Mouse (Mus musculus): Measurements from ENCODE around the gene Ralbp1. TPM values are rescaled to one million over a fixed set of nuclear protein-coding genes. Genes with fewer than 3 reads are reported as not detected.

Gene Ralbp1
- total RNA-seq, 2 experiments from 2014 or later: 39.4 to 41.1 TPM

GRCm38 (mm10) chr17:65811032-65811431, 74.6 kb downstream of the Ralbp1 start:
- intact Hi-C loops (cut with DNase I): no loop called here
- DNase-seq: no peak

- no peak for DNase-seq
- intact Hi-C loops (cut with DNase I): no loop called here
Observed at GRCm38 (mm10) chr17:65806416-65806815, 79.2 kb downstream of the Ralbp1 start.

GRCm38 (mm10) chr17:65805966-65806365, 79.6 kb downstream of the Ralbp1 start:
- no peak for DNase-seq
- intact Hi-C loops (cut with DNase I): no loop called here

- intact Hi-C loops (cut with DNase I): no loop called here
- no peak for DNase-seq
Observed at GRCm38 (mm10) chr17:65802026-65802425, 83.6 kb downstream of the Ralbp1 start.

- DNase-seq: no peak
- intact Hi-C loops (cut with DNase I): no loop called here
Observed at GRCm38 (mm10) chr17:65800451-65800850, 85.1 kb downstream of the Ralbp1 start.

GRCm38 (mm10) chr17:65799353-65799752, 86.2 kb downstream of the Ralbp1 start:
- intact Hi-C loops (cut with DNase I): no loop called here
- DNase-seq: no peak

GRCm38 (mm10) chr17:65798446-65798845, 87.2 kb downstream of the Ralbp1 start:
- DNase-seq: no peak
- intact Hi-C loops (cut with DNase I): no loop called here

Other genes with a start within 250 kb of the Ralbp1 start
- gene Txndc2, start 243.6 kb downstream of the Ralbp1 start, total RNA-seq (2021): not detected
- gene Rab31, start 113.0 kb downstream of the Ralbp1 start, total RNA-seq (2021): 10 to 100 TPM; 13.6 to 15.6 TPM
- 10 to 100 TPM; 40.8 to 48.8 TPM for gene Ppp4r1, start 103.2 kb downstream of the Ralbp1 start, total RNA-seq (2021)
- gene Twsg1, start 65.4 kb upstream of the Ralbp1 start, total RNA-seq (2021): 10 to 100 TPM; 73.7 to 75.5 TPM
- gene Ankrd12, start 191.3 kb upstream of the Ralbp1 start, total RNA-seq (2021): 10 to 100 TPM; 23.4 to 27.9 TPM
- 1,000 to 10,000 TPM; 1,205 to 1,266 TPM for gene Ndufv2, start 215.8 kb upstream of the Ralbp1 start, total RNA-seq (2021)
- gene Washc1, start 225.7 kb upstream of the Ralbp1 start, total RNA-seq (2021): 10 to 100 TPM; 21.6 to 26.7 TPM
- gene Ddx11, start 237.7 kb upstream of the Ralbp1 start, total RNA-seq (2021): 1 to 10 TPM in 1 of 2 experiments, under 1 TPM in 1; 0.89 to 1.1 TPM